Mouse (Mus musculus) heart, postnatal 14 days (tissue): Measurements from ENCODE around the gene Sppl2b. TPM values are rescaled to one million over a fixed set of nuclear protein-coding genes. Genes with fewer than 3 reads are reported as not detected.
A peak's percentile ranks its signal among the peaks of the same experiment; 100 is the strongest.

Experiments
- DNase-seq, 2 experiments: peaks; one replicate each; pipeline ENCODE4 v3.0.0; 2021 to 2022
- intact Hi-C: fragments of 180-260 bp; cut with DNase I; formaldehyde crosslinking; loops from one replicate; pipeline ENCODE4 v1.15.1; 2025
- total RNA-seq, 2 experiments: library from RNA; stranded (reverse); gene quantifications; 2 replicates each; pipeline ENCODE4 v1.2.3; 2021

Sppl2b gene
- total RNA-seq, 2 experiments from 2014 or later, result 26.6 to 28.5 TPM

GRCm38 (mm10) chr10:80843087-80843930 lies 11.8 kb upstream of the Sppl2b start:
- DNase-seq, result no peak
- intact Hi-C loops, result no loop called here

- intact Hi-C loops, result no loop called here
- DNase-seq, result peak in 1 of 2 experiments; percentile 54
Observed at GRCm38 (mm10) chr10:80843931-80844547, 11.0 kb upstream of the Sppl2b start, which contains the start of gene Lingo3. Gene Lingo3 (minus strand): TSS chr10:80844039.

- DNase-seq, result no peak
- intact Hi-C loops, result no loop called here
Observed at GRCm38 (mm10) chr10:80845055-80845693, 9.9 kb upstream of the Sppl2b start.

GRCm38 (mm10) chr10:80845732-80846131 lies 9.3 kb upstream of the Sppl2b start:
- no peak for DNase-seq
- intact Hi-C loops, result no loop called here

GRCm38 (mm10) chr10:80848571-80848970 lies 6.5 kb upstream of the Sppl2b start:
- peak in 1 of 2 experiments; percentile 50 for DNase-seq

GRCm38 (mm10) chr10:80855749-80856073 lies 636 bp downstream of the Sppl2b start:
- peak in 1 of 2 experiments; percentile 18 for DNase-seq
- intact Hi-C loops, result loop anchor here (2.0 kb wide), 1 partner anchor 23 kb away; no protein-coding TSS in a partner anchor

More at GRCm38 (mm10) chr10:80848571-80848970, 6.5 kb upstream of the Sppl2b start:
- intact Hi-C loops, result no loop called here

GRCm38 (mm10) chr10:80856267-80856666 lies 1.2 kb downstream of the Sppl2b start:
- peak in 1 of 2 experiments; percentile 25 for DNase-seq
- intact Hi-C loops, result no loop called here

- no peak for DNase-seq
- intact Hi-C loops, result no loop called here
Observed at GRCm38 (mm10) chr10:80856908-80857307, 1.8 kb downstream of the Sppl2b start.

- no peak for DNase-seq
- intact Hi-C loops, result no loop called here
Observed at GRCm38 (mm10) chr10:80857386-80857785, 2.3 kb downstream of the Sppl2b start.

GRCm38 (mm10) chr10:80857848-80858247 lies 2.8 kb downstream of the Sppl2b start:
- DNase-seq, result no peak
- intact Hi-C loops, result no loop called here

GRCm38 (mm10) chr10:80858350-80858935 lies 3.4 kb downstream of the Sppl2b start:
- DNase-seq, result no peak

GRCm38 (mm10) chr10:80862305-80862704 lies 7.2 kb downstream of the Sppl2b start:
- intact Hi-C loops, result no loop called here
- DNase-seq, result no peak

More at GRCm38 (mm10) chr10:80858350-80858935, 3.4 kb downstream of the Sppl2b start:
- intact Hi-C loops, result no loop called here

GRCm38 (mm10) chr10:80864446-80864845 lies 9.4 kb downstream of the Sppl2b start:
- DNase-seq, result peak in 1 of 2 experiments; percentile 14
- intact Hi-C loops, result no loop called here

- intact Hi-C loops, result no loop called here
- DNase-seq, result no peak
Observed at GRCm38 (mm10) chr10:80870993-80871392, 15.9 kb downstream of the Sppl2b start.

GRCm38 (mm10) chr10:80871581-80871980 lies 16.5 kb downstream of the Sppl2b start, which contains the start of gene Tmprss9:
Gene Tmprss9 (plus strand): TSS chr10:80871848.
- intact Hi-C loops, result no loop called here

GRCm38 (mm10) chr10:80874035-80874434 lies 19.0 kb downstream of the Sppl2b start:
- intact Hi-C loops, result no loop called here
- no peak for DNase-seq

More at GRCm38 (mm10) chr10:80871581-80871980, 16.5 kb downstream of the Sppl2b start, which contains the start of gene Tmprss9:
- no peak for DNase-seq

GRCm38 (mm10) chr10:80876028-80876427 lies 21.0 kb downstream of the Sppl2b start:
- peak; percentile 52 to 74 for DNase-seq
- intact Hi-C loops, result loop anchor here (2.0 kb wide), 1 partner anchor 127 kb away; no protein-coding TSS in a partner anchor

GRCm38 (mm10) chr10:80876594-80876993 lies 21.5 kb downstream of the Sppl2b start:
- DNase-seq, result no peak
- intact Hi-C loops, result loop anchor here (2.0 kb wide), 1 partner anchor 128 kb away; no protein-coding TSS in a partner anchor

- intact Hi-C loops, result no loop called here
- peak; percentile 74 to 81 for DNase-seq
Observed at GRCm38 (mm10) chr10:80880131-80880641, 25.1 kb downstream of the Sppl2b start.

GRCm38 (mm10) chr10:80880901-80881300 lies 25.8 kb downstream of the Sppl2b start:
- DNase-seq, result no peak
- intact Hi-C loops, result loop anchor here (1.0 kb wide), 1 partner anchor 114 kb away; no protein-coding TSS in a partner anchor
